Mouse (Mus musculus) G1E (cell line): ENCODE results near the gene Ifna9.

ENCODE experiments used
- CTCF ChIP-seq: IDR thresholded peaks from 2 replicates; pipeline ENCODE4 v1.5.1; 2012; ENCODE audit warnings: low read depth, low read length, inconsistent platforms, mixed read lengths
- POLR2AphosphoS5 ChIP-seq: IDR thresholded peaks from 2 replicates; pipeline ENCODE4 v1.6.1; 2012; ENCODE audit warnings: low read depth, low read length, inconsistent platforms; ENCODE audit not compliant: insufficient replicate concordance
- TAL1 ChIP-seq: conservative IDR thresholded peaks from 2 replicates; pipeline ENCODE4 v1.6.1; 2012; ENCODE audit warnings: low read depth, low read length, inconsistent platforms, mixed read lengths

- TF ChIP-seq CTCF (no peak), POLR2AphosphoS5 (no peak), TAL1 (no peak)
Observed at GRCm38 (mm10) chr4:88571698-88572097, 20.5 kb downstream of the Ifna9 start, which contains the start of gene Ifna14.
